Comparison of ENCODE assay signal across 14 mouse cellular contexts in the genomic region with DNA sequence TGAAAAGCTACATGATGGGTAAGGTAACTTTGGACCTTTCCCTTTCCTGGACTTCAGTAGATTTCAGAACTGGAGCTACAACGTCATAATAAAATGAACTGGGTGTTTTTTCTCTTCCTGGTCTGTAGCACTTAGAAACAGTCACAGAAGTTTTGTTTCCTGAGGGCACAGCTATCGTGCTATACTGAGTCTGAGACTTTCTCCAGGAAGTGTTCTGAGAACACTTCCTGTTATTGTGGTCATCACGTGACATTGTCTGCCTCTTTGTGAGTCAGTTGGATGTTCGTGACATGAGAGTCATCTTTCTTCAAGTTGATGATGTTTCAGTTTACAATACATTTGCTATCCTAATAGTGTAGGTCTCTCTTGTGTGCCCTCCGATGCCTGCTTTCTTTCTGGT. TPM values are rescaled to one million over a fixed set of nuclear protein-coding genes. Genes with fewer than 3 reads are reported as not detected.
DNase-seq lines count a peak whose midpoint lies in the region; ATAC-seq lines count a peak whose summit lies in the region.
"Had no signal": no experiment of that assay in that cellular context is flagged by ENCODE, and none has a peak within 500 bp of the region (broad histone marks: within the 10 kb centered on the region; RNA-seq: fewer than 3 reads in every experiment).

No protein-coding gene starts in this region.

- ATAC-seq in common myeloid progenitor, adult 5-6 weeks (replicated peaks; ENCODE audit: low read depth, poor library complexity, severe bottlenecking), result peak; percentile 50; the same call in 1 of the 2 replicates
- ATAC-seq in erythroid progenitor cell, adult 5-6 weeks (replicated peaks; ENCODE audit: low FRiP score, poor library complexity, severe bottlenecking), result no peak

- 88% methylated on average over 5 of the region's 5 CpGs for WGBS in midbrain, embryonic 10.5 days

- H3K4me3 ChIP-seq in midbrain, embryonic 10.5 days, result no peak overlapping the region
- H3K4me3 ChIP-seq: heart, adult 2 months; hindbrain, embryonic 10.5 days; limb, embryonic 13.5 days had no signal

- intact Hi-C loops in heart, postnatal 25 days (cut with DNase I), result no loop called here

- no peaks in the 10 kb centered on the region for H3K27me3 ChIP-seq in midbrain, embryonic 10.5 days (ENCODE audit: low read depth, poor library complexity, severe bottlenecking)
- H3K27me3 ChIP-seq: limb, embryonic 13.5 days had no signal

- no peaks in the 10 kb centered on the region for H3K4me1 ChIP-seq in midbrain, embryonic 10.5 days
- H3K4me1 ChIP-seq: hindbrain, embryonic 10.5 days; limb, embryonic 13.5 days had no signal

- peak; percentile 84 for DNase-seq in heart, adult 11 months
- no peak for DNase-seq in heart, postnatal 25 days (ENCODE audit: low spot score)
- peak; percentile 78 for DNase-seq in 416B (ENCODE audit: low read depth)
- DNase-seq in naive thymus-derived CD4-positive, alpha-beta T cell, adult 2 months (ENCODE audit: low read depth), result peak; percentile 82
- no peak for DNase-seq in midbrain, embryonic 10.5 days (ENCODE audit: low spot score)
- DNase-seq in retina, postnatal 1 day, result no peak
- DNase-seq: adrenal gland, adult 8-10 months; cerebellum, postnatal 36 days; heart, adult 2 months; kidney, postnatal 10 days had no signal

- H3K36me3 ChIP-seq in midbrain, embryonic 10.5 days, result peaks cover 92% of the 10 kb centered on the region

- H3K9me3 ChIP-seq in midbrain, embryonic 10.5 days (replicated peaks), result no peaks in the 10 kb centered on the region
- H3K9me3 ChIP-seq: hindbrain, embryonic 10.5 days; limb, embryonic 13.5 days had no signal

- H3K27ac ChIP-seq in midbrain, embryonic 10.5 days (replicated peaks), result no peak overlapping the region
- H3K27ac ChIP-seq: heart, adult 2 months; hindbrain, embryonic 10.5 days; limb, embryonic 13.5 days had no signal

RNA-seq across cellular contexts. Expression of gene Ints7, which starts 23.8 kb away (rescaled TPM):
- total RNA-seq in heart, postnatal 25 days (2021), result 10 to 100 TPM; 12.4 to 13.2 TPM
- 84.8 and 86.4 TPM in 2 replicates for total RNA-seq in common myeloid progenitor, adult 5-6 weeks (2017)
- 78.0 and 78.7 TPM in 2 replicates for polyA plus RNA-seq in midbrain, embryonic 10.5 days (2016; fragmentation: Nextera tagmentation; extraction: Ambion mirVana)
- total RNA-seq in erythroid progenitor cell, adult 5-6 weeks (2015; ENCODE audit: low replicate concordance), result 15.9 and 36.0 TPM in 2 replicates
- 32.3 and 43.1 TPM in 2 replicates for total RNA-seq in erythroid progenitor cell, adult 5-6 weeks (2017; ENCODE audit: low replicate concordance)

RNA-seq across cellular contexts. Expression of gene Dtl, which starts 23.9 kb away (rescaled TPM):
- under 1 TPM; 0.31 TPM for total RNA-seq in heart, postnatal 25 days (2021)
- total RNA-seq in common myeloid progenitor, adult 5-6 weeks (2017), result 95.8 and 105 TPM in 2 replicates
- 82.8 and 87.8 TPM in 2 replicates for polyA plus RNA-seq in midbrain, embryonic 10.5 days (2016; fragmentation: Nextera tagmentation; extraction: Ambion mirVana)
- total RNA-seq in erythroid progenitor cell, adult 5-6 weeks (2015; ENCODE audit: low replicate concordance), result 66.0 and 107 TPM in 2 replicates
- total RNA-seq in erythroid progenitor cell, adult 5-6 weeks (2017; ENCODE audit: low replicate concordance), result 57.6 and 61.8 TPM in 2 replicates

Comparison
In these comparisons a context has a peak if more than half of its experiments do, and no peak if none do; other contexts are left out.
1. DNase-seq: peak in heart, adult 11 months (single experiment), 416B (single experiment) and naive thymus-derived CD4-positive, alpha-beta T cell, adult 2 months (single experiment); none in heart, postnatal 25 days (single experiment), midbrain, embryonic 10.5 days (single experiment) and retina, postnatal 1 day (single experiment).
2. RNA of gene Dtl, which starts 23.9 kb away (total RNA-seq): 57.6 to 107 TPM in erythroid progenitor cell, adult 5-6 weeks and 95.8 to 105 TPM in common myeloid progenitor, adult 5-6 weeks; 0.31 TPM in heart, postnatal 25 days; every median in the first group is over 10 times any median in the second.